Mouse (Mus musculus) thymus, postnatal 4 days (tissue): ENCODE results near the gene Cdc42ep1.
"Not testable (repeated sequence)": the region's sequence is repeated elsewhere in the genome, so short reads cannot be mapped to it uniquely, and the experiment has no call there.

ENCODE experiments used
- DNase-seq: peaks from one replicate; pipeline ENCODE4 v3.0.0; 2021

The Cdc42ep1 gene

GRCm38 (mm10) chr15:78878792-78879516, 36.5 kb downstream of the Cdc42ep1 start:
- DNase-seq, result not testable (repeated sequence)

GRCm38 (mm10) chr15:78880432-78880831, 38.0 kb downstream of the Cdc42ep1 start:
- DNase-seq, result no peak

- no peak for DNase-seq
Observed at GRCm38 (mm10) chr15:78881828-78882227, 39.4 kb downstream of the Cdc42ep1 start.

GRCm38 (mm10) chr15:78889401-78889853, 47.0 kb downstream of the Cdc42ep1 start:
- DNase-seq, result no peak

- DNase-seq, result no peak
Observed at GRCm38 (mm10) chr15:78892440-78892839, 50.0 kb downstream of the Cdc42ep1 start.

- DNase-seq, result peak; percentile 64
Observed at GRCm38 (mm10) chr15:78894726-78895125, 52.3 kb downstream of the Cdc42ep1 start.

GRCm38 (mm10) chr15:78895741-78896140, 53.3 kb downstream of the Cdc42ep1 start:
- no peak for DNase-seq

GRCm38 (mm10) chr15:78896149-78896548, 53.7 kb downstream of the Cdc42ep1 start:
- DNase-seq, result peak; percentile 50

- DNase-seq, result no peak
Observed at GRCm38 (mm10) chr15:78897488-78897887, 55.1 kb downstream of the Cdc42ep1 start.

- peak; percentile 71 for DNase-seq
Observed at GRCm38 (mm10) chr15:78898507-78899001, 56.1 kb downstream of the Cdc42ep1 start.

- no peak for DNase-seq
Observed at GRCm38 (mm10) chr15:78899409-78899739, 57.0 kb downstream of the Cdc42ep1 start, which contains the start of gene Gm49510. TSS of gene Gm49510 (plus strand) at chr15:78899667.

- DNase-seq, result peak; percentile 90
Observed at GRCm38 (mm10) chr15:78899740-78900584, 57.5 kb downstream of the Cdc42ep1 start, which contains the start of gene Sh3bp1. TSS of gene Sh3bp1 (plus strand) at chr15:78899768.
